8 mouse cellular contexts compared by ENCODE assay signal in the genomic region with DNA sequence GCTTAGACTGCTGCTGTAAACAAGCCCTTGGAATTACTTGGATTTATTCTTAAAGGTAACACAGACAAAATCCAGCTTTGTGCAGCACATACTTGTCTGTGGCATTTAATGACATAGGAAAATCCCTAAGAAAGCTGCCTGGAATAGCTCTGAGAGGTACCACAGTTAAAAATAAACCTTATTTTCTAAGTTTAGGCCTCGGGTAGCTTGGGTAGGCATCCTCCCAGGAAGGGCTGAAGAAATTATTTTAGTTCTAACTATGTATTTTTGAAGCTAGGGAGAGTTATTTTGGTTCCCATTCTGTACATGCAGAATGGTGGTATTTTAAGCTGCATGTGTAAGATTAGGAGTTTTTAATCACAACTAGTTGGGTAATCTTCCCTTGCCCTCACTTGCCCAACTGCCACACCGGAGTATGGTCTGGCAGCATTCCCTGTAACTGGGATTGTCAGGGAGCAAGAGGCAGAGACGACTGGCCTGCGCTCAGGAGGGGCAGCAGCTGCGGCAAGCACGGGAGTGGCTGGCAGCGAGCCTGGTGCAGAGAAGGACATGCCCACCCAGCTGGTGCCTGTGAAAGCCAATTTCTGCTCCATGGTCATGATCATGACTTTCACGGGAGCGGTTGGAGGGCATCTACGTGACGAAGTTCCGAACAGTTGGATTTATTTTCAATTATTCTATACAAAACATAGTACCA.
DNase-seq lines count a peak whose midpoint lies in the region; ATAC-seq and TF ChIP-seq lines count a peak whose summit lies in the region.

No protein-coding gene starts in this region.

- H3K9ac ChIP-seq in forebrain, postnatal 0 days = no peak overlapping the region
- H3K9ac ChIP-seq in hindbrain, postnatal 0 days (replicated peaks; ENCODE audit: low read length) = no peak overlapping the region

- peak; percentile 79 for ATAC-seq in forebrain, postnatal 0 days
- ATAC-seq in hindbrain, postnatal 0 days = peak; percentile 88

- no peaks in the 10 kb centered on the region; the same call in 1 of the 2 replicates for H3K4me1 ChIP-seq in forebrain, postnatal 0 days (ENCODE audit: insufficient read depth)
- no peaks in the 10 kb centered on the region; the same call in none of the 2 replicates for H3K4me1 ChIP-seq in hindbrain, postnatal 0 days (ENCODE audit: insufficient read depth, low read length)

- DNase-seq in ovary, postnatal 36 days (ENCODE audit: low spot score) = peak; percentile 65
- no peak for DNase-seq in ovary, postnatal 10 days (ENCODE audit: low spot score)
- peak; percentile 69 for DNase-seq in forebrain, postnatal 0 days
- peak; percentile 85 for DNase-seq in hindbrain, postnatal 0 days (ENCODE audit: low spot score)
- DNase-seq in right cerebral cortex, postnatal 10 days (ENCODE audit: low spot score in 2 of 2) = peak; percentile 84 to 86
- no peak for DNase-seq in thymus, postnatal 10 days (ENCODE audit: low spot score in 2 of 2)
- no peak for DNase-seq in urinary bladder, adult 2 months (ENCODE audit: low spot score)
- DNase-seq in urinary bladder, postnatal 10 days (ENCODE audit: low spot score) = no peak

- no peak overlapping the region for H3K4me3 ChIP-seq in forebrain, postnatal 0 days (ENCODE audit: low read depth, low read length)
- H3K4me3 ChIP-seq in hindbrain, postnatal 0 days (ENCODE audit: low read length) = no peak overlapping the region

- no peak overlapping the region; the same call in 1 of the 2 replicates for H3K4me2 ChIP-seq in forebrain, postnatal 0 days (ENCODE audit: low read depth)
- H3K4me2 ChIP-seq in hindbrain, postnatal 0 days (ENCODE audit: low read depth, low read length) = peak overlapping the region; percentile 23; the same call in 1 of the 2 replicates

- no peaks in the 10 kb centered on the region for H3K27me3 ChIP-seq in forebrain, postnatal 0 days (ENCODE audit: insufficient read depth, low read length)
- H3K27me3 ChIP-seq in hindbrain, postnatal 0 days (ENCODE audit: insufficient read depth, low read length) = no peaks in the 10 kb centered on the region

- H3K9me3 ChIP-seq in forebrain, postnatal 0 days (ENCODE audit: low read length) = peaks cover 7% of the 10 kb centered on the region; the same call in 1 of the 2 replicates
- H3K9me3 ChIP-seq in hindbrain, postnatal 0 days (ENCODE audit: low read length) = 0 out of 2 replicates have a peak, but pooled peaks cover 4% of the 10 kb centered on the region

- no peak for TF ChIP-seq CTCF in forebrain, postnatal 0 days (IDR thresholded peaks at IDR 0.05; ENCODE audit: low read depth)
- TF ChIP-seq CTCF in hindbrain, postnatal 0 days (IDR thresholded peaks at IDR 0.05; ENCODE audit: low read depth) = no peak

- WGBS in forebrain, postnatal 0 days = 37% methylated on average over 12 of the region's 12 CpGs
- 39% methylated on average over 12 of the region's 12 CpGs for WGBS in hindbrain, postnatal 0 days

- H3K27ac ChIP-seq in forebrain, postnatal 0 days (ENCODE audit: low read depth, low read length) = no peak overlapping the region
- peak overlapping the region; percentile 51 for H3K27ac ChIP-seq in hindbrain, postnatal 0 days

- H3K36me3 ChIP-seq in forebrain, postnatal 0 days (ENCODE audit: insufficient read depth) = no peaks in the 10 kb centered on the region
- H3K36me3 ChIP-seq in hindbrain, postnatal 0 days (ENCODE audit: insufficient read depth, low read length) = no peaks in the 10 kb centered on the region

Comparison
In these comparisons a context has a peak if more than half of its experiments do, and no peak if none do; other contexts are left out.
1. DNase-seq: peak in ovary, postnatal 36 days (single experiment), forebrain, postnatal 0 days (single experiment), hindbrain, postnatal 0 days (single experiment) and right cerebral cortex, postnatal 10 days (2 of 2); none in ovary, postnatal 10 days (single experiment), thymus, postnatal 10 days (0 of 2), urinary bladder, adult 2 months (single experiment) and urinary bladder, postnatal 10 days (single experiment).